Mouse (Mus musculus) embryonic fibroblast, embryonic 13.5 days (primary cell): ENCODE measurements at regions not wholly inside any gene's neighbourhood (a gene's known extent, or its start where the extent isn't known, plus 50 kb on each side); places are given as distances from the start of the nearest gene placed in this dataset.

ENCODE experiments used
- CTCF ChIP-seq: IDR thresholded peaks from 2 replicates; pipeline ENCODE4 v1.5.1; 2011; ENCODE audit warnings: mild to moderate bottlenecking, control low read depth, low read length, moderate library complexity, borderline replicate concordance; ENCODE audit not compliant: insufficient read depth
- POLR2A ChIP-seq: IDR thresholded peaks from 2 replicates; pipeline ENCODE4 v1.6.1; 2011; ENCODE audit warnings: low read depth, mild to moderate bottlenecking, control low read depth, low read length, moderate library complexity

DNA sequence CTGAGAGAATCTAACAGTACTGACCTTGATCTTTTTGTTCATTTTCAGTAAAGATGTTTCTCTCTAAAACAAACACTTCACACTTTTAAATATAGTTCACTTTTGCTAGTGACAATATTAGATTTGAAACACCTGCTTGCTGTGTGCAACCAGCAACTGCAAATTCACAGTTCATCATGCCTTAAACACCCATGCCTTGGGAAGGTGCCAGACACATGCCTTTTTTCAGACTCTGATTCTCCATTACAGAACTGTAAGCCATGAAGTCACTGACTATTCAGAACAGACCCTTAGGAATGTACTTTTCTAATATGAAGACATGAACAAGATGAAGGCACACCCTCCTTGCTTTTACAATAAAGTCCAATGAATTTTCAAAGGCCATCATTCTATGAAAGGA is 462.1 kb upstream of the Robo2 start:
- no peak for TF ChIP-seq POLR2A
- TF ChIP-seq CTCF, result no peak
